Mouse (Mus musculus) CH12.LX (cell line): ENCODE results near the gene Grin2a. TPM values are rescaled to one million over a fixed set of nuclear protein-coding genes. Genes with fewer than 3 reads are reported as not detected.

Experiments used
- DNase-seq: peaks from one replicate; pipeline ENCODE4 v3.0.0-alpha.2; 2013; ENCODE audit errors: extremely low read depth
- H3K27ac ChIP-seq: 2 replicates; pipeline ENCODE4 v1.5.1; 2012; ENCODE audit warnings: low read depth, mild to moderate bottlenecking, control low read depth, moderate library complexity; ENCODE audit not compliant: insufficient read depth
- H3K27me3 ChIP-seq: replicated peaks from 2 replicates; pipeline ENCODE3; 2012; ENCODE audit warnings: inconsistent platforms
- H3K36me3 ChIP-seq, 2 experiments: replicated peaks in 1 of 2; 2 replicates each; pipeline versions ENCODE3 to v1.6.1; 2012; ENCODE audit warnings: inconsistent platforms in 1 of 2, low read length in 1 of 2, mild to moderate bottlenecking in 1 of 2, mixed read lengths in 1 of 2, moderate library complexity in 1 of 2; ENCODE audit not compliant: control insufficient read depth in 1 of 2, insufficient read depth in 1 of 2
- H3K4me1 ChIP-seq, 2 experiments: 2 replicates each; pipeline ENCODE4 v1.6.1; 2012; ENCODE audit warnings: inconsistent platforms in 1 of 2, moderate library complexity in 1 of 2; ENCODE audit not compliant: insufficient read depth in 2 of 2, control insufficient read depth in 1 of 2
- H3K4me2 ChIP-seq: 2 replicates; pipeline ENCODE4 v1.6.1; 2012; ENCODE audit warnings: low read depth, mild to moderate bottlenecking, control low read depth; ENCODE audit not compliant: poor library complexity, insufficient read depth, severe bottlenecking
- H3K4me3 ChIP-seq, 3 experiments: fragments of 150-350 bp in 1 of 3; sonication (generic) in 1 of 3; replicated peaks in 1 of 3; 2 replicates each; pipeline versions ENCODE3 to v1.5.1; 2011 to 2012; ENCODE audit warnings: low read depth in 2 of 3, low read length in 2 of 3, mild to moderate bottlenecking in 2 of 3, moderate library complexity in 2 of 3, control low read depth in 1 of 3, improper control_type of control experiment in 1 of 3, inconsistent platforms in 1 of 3, mixed read lengths in 1 of 3; ENCODE audit not compliant: poor library complexity in 1 of 3
- H3K79me2 ChIP-seq: replicated peaks from 2 replicates; pipeline ENCODE4 v1.6.1; 2012; ENCODE audit warnings: mild to moderate bottlenecking, moderate library complexity; ENCODE audit not compliant: control insufficient read depth, poor library complexity, insufficient read depth, severe bottlenecking; ENCODE audit errors: extremely low read depth
- H3K9ac ChIP-seq: 2 replicates; pipeline ENCODE4 v1.6.1; 2012; ENCODE audit warnings: low read depth, mild to moderate bottlenecking, control low read depth, moderate library complexity; ENCODE audit not compliant: insufficient read depth
- H3K9me3 ChIP-seq: replicated peaks from 2 replicates; pipeline ENCODE3; 2012; ENCODE audit warnings: low read length, inconsistent platforms, mixed read lengths
- BHLHE40 ChIP-seq: IDR thresholded peaks from 2 replicates; pipeline ENCODE4 v1.6.1; 2011; ENCODE audit warnings: mild to moderate bottlenecking, low read depth, low read length, improper control_type of control experiment
- CHD2 ChIP-seq: IDR thresholded peaks from 2 replicates; pipeline ENCODE4 v1.6.1; 2011; ENCODE audit warnings: low read length, improper control_type of control experiment
- CTCF ChIP-seq, 2 experiments: IDR thresholded peaks in 1 of 2; conservative IDR thresholded peaks in 1 of 2; 2 replicates each; pipeline ENCODE4 v1.5.1; 2011 to 2012; ENCODE audit warnings: low read depth in 2 of 2, low read length in 2 of 2, improper control_type of control experiment in 1 of 2, inconsistent platforms in 1 of 2, mild to moderate bottlenecking in 1 of 2, moderate library complexity in 1 of 2
- E2F4 ChIP-seq: IDR thresholded peaks from 2 replicates; pipeline ENCODE4 v1.6.1; 2011; ENCODE audit warnings: low read depth, low read length, improper control_type of control experiment; ENCODE audit not compliant: insufficient replicate concordance
- EP300 ChIP-seq: IDR thresholded peaks from 2 replicates; pipeline ENCODE4 v1.6.1; 2011; ENCODE audit warnings: low read length, improper control_type of control experiment
- HCFC1 ChIP-seq: IDR thresholded peaks from 2 replicates; pipeline ENCODE4 v1.6.1; 2012; ENCODE audit warnings: low read depth, mild to moderate bottlenecking, inconsistent platforms, low read length, improper control_type of control experiment
- JUN ChIP-seq: IDR thresholded peaks from 2 replicates; pipeline ENCODE4 v1.6.1; 2011; ENCODE audit warnings: low read depth, mild to moderate bottlenecking, low read length, improper control_type of control experiment, moderate library complexity; ENCODE audit not compliant: insufficient read depth
- KAT2A ChIP-seq: IDR thresholded peaks from 2 replicates; pipeline ENCODE4 v1.6.1; 2012; ENCODE audit warnings: low read length, improper control_type of control experiment, inconsistent platforms; ENCODE audit not compliant: insufficient replicate concordance
- MAX ChIP-seq: IDR thresholded peaks from 2 replicates; pipeline ENCODE4 v1.6.1; 2011; ENCODE audit warnings: low read length, improper control_type of control experiment
- MEF2A ChIP-seq: IDR thresholded peaks from 2 replicates; pipeline ENCODE4 v1.6.1; 2014; ENCODE audit warnings: low read depth, mild to moderate bottlenecking, inconsistent platforms, low read length, improper control_type of control experiment, borderline replicate concordance
- MXI1 ChIP-seq: IDR thresholded peaks from 2 replicates; pipeline ENCODE4 v1.6.1; 2011; ENCODE audit warnings: mild to moderate bottlenecking, low read depth, low read length, improper control_type of control experiment
- MYC ChIP-seq: IDR thresholded peaks from 2 replicates; pipeline ENCODE4 v1.6.1; 2011; ENCODE audit warnings: low read depth, mild to moderate bottlenecking, improper control_type of control experiment, low read length
- RAD21 ChIP-seq: IDR thresholded peaks from 2 replicates; pipeline ENCODE4 v1.6.1; 2011; ENCODE audit warnings: low read depth, mild to moderate bottlenecking, low read length, improper control_type of control experiment, moderate library complexity
- RCOR1 ChIP-seq: conservative IDR thresholded peaks from 2 replicates; pipeline ENCODE4 v1.6.1; 2012; ENCODE audit warnings: low read depth, mild to moderate bottlenecking, inconsistent platforms, low read length, improper control_type of control experiment
- SIN3A ChIP-seq: IDR thresholded peaks from 2 replicates; pipeline ENCODE4 v1.6.1; 2012; ENCODE audit warnings: low read length, improper control_type of control experiment, inconsistent platforms
- SMC3 ChIP-seq: IDR thresholded peaks from 2 replicates; pipeline ENCODE4 v1.6.1; 2011; ENCODE audit warnings: low read depth, low read length, improper control_type of control experiment
- TBP ChIP-seq: conservative IDR thresholded peaks from 2 replicates; pipeline ENCODE4 v1.6.1; 2011; ENCODE audit warnings: low read depth, low read length, improper control_type of control experiment
- TCF12 ChIP-seq: IDR thresholded peaks from 2 replicates; pipeline ENCODE4 v1.6.1; 2014; ENCODE audit warnings: low read depth, mild to moderate bottlenecking, inconsistent platforms, low read length, improper control_type of control experiment
- UBTF ChIP-seq: IDR thresholded peaks from 2 replicates; pipeline ENCODE4 v1.6.1; 2012; ENCODE audit warnings: low read depth, mild to moderate bottlenecking, inconsistent platforms, low read length, improper control_type of control experiment, moderate library complexity
- USF1 ChIP-seq: IDR thresholded peaks from 2 replicates; pipeline ENCODE4 v1.6.1; 2014; ENCODE audit warnings: low read depth, mild to moderate bottlenecking, inconsistent platforms, low read length, improper control_type of control experiment
- ZKSCAN1 ChIP-seq: IDR thresholded peaks from 2 replicates; pipeline ENCODE4 v1.6.1; 2012; ENCODE audit warnings: low read depth, inconsistent platforms, low read length, improper control_type of control experiment, borderline replicate concordance
- ZNF384 ChIP-seq: IDR thresholded peaks from 2 replicates; pipeline ENCODE4 v1.6.1; 2012; ENCODE audit warnings: low read depth, low read length, improper control_type of control experiment, inconsistent platforms
- dilution Hi-C: fragments of 300-500 bp; cut with MboI; formaldehyde crosslinking; loops from 2 replicates; pipeline ENCODE4 v1.14.3; 2020; ENCODE audit warnings: low sequenced_read_pairs; ENCODE audit not compliant: extremely low pct_unique_long_range_greater_than_20kb, extremely low pct_ligation_motif_present
- in situ Hi-C: fragments of 300-500 bp; cut with MboI; formaldehyde crosslinking; loops from 3 replicates; pipeline ENCODE4 v1.14.3; 2019; ENCODE audit warnings: low sequenced_read_pairs, low pct_ligation_motif_present, low pct_unique_long_range_greater_than_20kb, mixed read lengths
- polyA plus RNA-seq: library from polyadenylated mRNA; unstranded; fragments of >175 nt; gene quantifications from 2 replicates; pipeline ENCODE4 v1.2.1, GENCODE M21; 2012; ENCODE audit warnings: low read depth; ENCODE audit not compliant: insufficient read length
- total RNA-seq, 2 experiments: library from RNA; depleted of rRNA; stranded (reverse); fragments of 300-350 nt in 1 of 2; fragments of >200 nt in 1 of 2; gene quantifications; 2 replicates each; pipeline ENCODE4 v1.2.3; 2012 to 2014

Grin2a gene
- total and polyA plus RNA-seq, 3 experiments = not detected

DNA sequence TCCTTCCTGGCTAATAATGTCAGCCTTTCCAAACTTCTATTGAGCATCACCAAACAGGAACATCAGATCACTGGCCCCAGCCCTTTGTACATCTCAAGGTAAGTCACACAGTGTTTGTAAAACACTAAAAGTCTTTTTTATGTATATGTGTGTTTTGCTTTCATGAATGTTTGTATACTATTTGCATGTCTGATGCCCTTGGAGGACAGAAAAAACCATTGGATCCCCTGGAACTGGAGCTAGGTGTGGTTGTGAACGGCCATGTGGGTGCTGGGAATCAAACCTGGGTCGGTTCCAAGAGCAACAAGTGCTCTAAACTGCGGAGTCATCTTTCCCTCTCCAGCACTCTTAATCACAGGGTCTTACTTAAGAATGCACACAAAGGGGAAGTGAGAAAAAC, 245.7 kb downstream of the Grin2a start:
- Histone ChIP-seq H3K4me2 (no peak overlapping the region), H3K36me3 (no peaks in the 10 kb centered on the region), H3K4me1 (no peaks in the 10 kb centered on the region), H3K9me3 (no peaks in the 10 kb centered on the region), H3K79me2 (no peaks in the 10 kb centered on the region), H3K27me3 (no peaks in the 10 kb centered on the region), H3K4me3 (no peak overlapping the region), H3K9ac (no peak overlapping the region), H3K27ac (no peak overlapping the region)
- no peak for TF ChIP-seq MAX
- TF ChIP-seq BHLHE40 = no peak
- no peak for TF ChIP-seq E2F4
- TF ChIP-seq HCFC1 = no peak
- TF ChIP-seq JUN = no peak
- TF ChIP-seq RAD21 = no peak
- DNase-seq = no peak
- dilution Hi-C loops (no loop called here), in situ Hi-C loops (no loop called here)

DNA sequence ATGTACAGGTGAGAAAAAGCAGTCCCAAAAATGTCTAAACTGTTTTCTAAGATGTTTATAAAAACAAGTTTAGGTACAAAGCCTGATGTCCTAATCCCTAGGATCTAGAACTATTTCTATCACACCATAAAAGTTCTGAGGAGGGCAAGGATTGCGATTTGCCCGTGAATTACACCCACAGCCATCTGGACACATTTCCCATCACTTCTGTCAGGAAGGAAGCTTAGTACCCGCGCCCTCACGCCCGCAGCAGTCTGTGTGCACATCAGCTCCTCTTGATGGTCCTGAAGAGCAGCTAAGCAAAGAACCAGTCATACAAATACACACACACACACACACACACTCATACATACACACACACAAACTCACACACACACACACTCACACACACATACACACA, 252.9 kb downstream of the Grin2a start:
- Histone ChIP-seq H3K79me2 (no peaks in the 10 kb centered on the region), H3K27me3 (no peaks in the 10 kb centered on the region), H3K9me3 (no peaks in the 10 kb centered on the region), H3K4me2 (no peak overlapping the region), H3K36me3 (no peaks in the 10 kb centered on the region), H3K4me1 (peaks cover 0 to 5% of the 10 kb centered on the region in 2 experiments; a peak in 1 of 4 replicates), H3K4me3 (no peak overlapping the region), H3K27ac (no peak overlapping the region), H3K9ac (no peak overlapping the region)
- no peak for DNase-seq
- in situ Hi-C loops = no loop called here
- TF ChIP-seq EP300 (no peak), UBTF (no peak), MEF2A (no peak), TCF12 (no peak), JUN (no peak)
- TF ChIP-seq, all 38 proteins: peak for 0
- dilution Hi-C loops = no loop called here

DNA sequence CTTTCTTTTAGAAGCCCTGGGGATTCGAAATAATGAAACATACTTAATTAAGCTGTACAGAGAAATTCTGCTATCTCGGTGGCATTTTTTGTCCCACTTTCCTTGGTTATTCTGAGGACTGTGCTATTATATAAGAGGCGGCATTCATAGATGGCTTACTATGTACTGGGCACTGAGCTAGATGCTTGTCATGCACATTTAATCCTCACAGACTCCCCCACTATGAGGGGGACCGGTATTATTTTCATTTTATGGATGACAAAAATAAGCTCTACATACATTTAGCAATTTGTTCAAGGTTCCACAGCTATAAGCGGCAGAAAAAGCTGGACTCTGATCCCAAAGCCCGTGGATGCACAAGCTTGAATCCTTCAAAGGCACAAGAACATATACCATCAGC, 256.7 kb downstream of the Grin2a start:
- Histone ChIP-seq H3K9me3 (no peaks in the 10 kb centered on the region), H3K9ac (no peak overlapping the region), H3K4me1 (peaks cover 0 to 5% of the 10 kb centered on the region in 2 experiments; a peak in 1 of 4 replicates), H3K79me2 (no peaks in the 10 kb centered on the region), H3K4me3 (no peak overlapping the region), H3K4me2 (no peak overlapping the region), H3K27me3 (no peaks in the 10 kb centered on the region)
- no peak for DNase-seq
- dilution Hi-C loops = no loop called here
- TF ChIP-seq MXI1 = no peak
- no peak for TF ChIP-seq SMC3
- no peak for TF ChIP-seq KAT2A
- no peak for TF ChIP-seq SIN3A
- no peak for TF ChIP-seq TBP
- TF ChIP-seq CHD2 = no peak
- TF ChIP-seq MEF2A = no peak
- no peak for TF ChIP-seq MYC
- no peak for TF ChIP-seq RCOR1
- TF ChIP-seq CTCF (conservative IDR thresholded peaks at IDR 0.05 in 1 of 2, IDR thresholded peaks at IDR 0.05 in 1 of 2; ENCODE audit: low read depth in 2 of 2, low read length in 2 of 2) = no peak
- TF ChIP-seq USF1 = no peak
- no peak for TF ChIP-seq BHLHE40
- TF ChIP-seq JUN = no peak
- no peak for TF ChIP-seq E2F4
- TF ChIP-seq ZNF384 = no peak
- TF ChIP-seq EP300 = no peak
- TF ChIP-seq ZKSCAN1 = no peak
- TF ChIP-seq, all 38 proteins: peak for 0
- in situ Hi-C loops = no loop called here
- Histone ChIP-seq H3K36me3 (no peaks in the 10 kb centered on the region), H3K27ac (no peak overlapping the region)
